15 mouse cellular contexts compared by ENCODE assay signal in genomic region chr7:28775129-28775528, GRCm38 (mm10). TPM values are rescaled to one million over a fixed set of nuclear protein-coding genes. Genes with fewer than 3 reads are reported as not detected.
"Had no signal": no experiment of that assay in that cellular context is flagged by ENCODE, and none has a peak within 500 bp of the region (broad histone marks: within the 10 kb centered on the region; RNA-seq: fewer than 3 reads in every experiment).

No protein-coding gene starts in this region.

- H3K4me3 ChIP-seq: layer of hippocampus, adult 2 months; limb, embryonic 12.5 days; midbrain, embryonic 12.5 days; neural tube, embryonic 13.5 days had no signal

- DNase-seq: kidney, adult 9 months; kidney, postnatal 10 days; kidney, postnatal 4 days; lung, adult 18-20 months; right cerebral cortex, postnatal 14 days; thymus, postnatal 4 days had no signal

- H3K27ac ChIP-seq: limb, embryonic 12.5 days; liver, embryonic 14.5 days; midbrain, embryonic 12.5 days had no signal

RNA-seq across cellular contexts. Expression of gene Ccer2, which starts 19.2 kb away (rescaled TPM):
- total RNA-seq: liver, adult 2 months; megakaryocyte-erythroid progenitor cell, adult 5-6 weeks had no signal
- polyA plus RNA-seq: liver, adult 2 months; liver, embryonic 14.5 days; lung, embryonic 16.5 days; midbrain, embryonic 12.5 days; stomach, embryonic 16.5 days had no signal
